Mouse (Mus musculus) urinary bladder, adult 2 months (tissue): Measurements from ENCODE around the gene Wdr24. TPM values are rescaled to one million over a fixed set of nuclear protein-coding genes. Genes with fewer than 3 reads are reported as not detected.

Experiments
- DNase-seq: peaks from one replicate; pipeline ENCODE4 v3.0.0; 2022; ENCODE audit warnings: low spot score
- polyA plus RNA-seq: library from polyadenylated mRNA; depleted of rRNA; stranded (reverse); fragments of >200 nt; gene quantifications from 2 replicates; pipeline ENCODE4 v1.2.3, GENCODE M21; 2012; rRNA removed

Wdr24 gene
- polyA plus RNA-seq, 1 experiment = 27.6 TPM

GRCm38 (mm10) chr17:25877741-25878610 is 54.5 kb downstream of the Wdr24 start:
- DNase-seq = no peak

Other genes starting within 250 kb of the Wdr24 start
- gene Lmf1, start 244.5 kb upstream of the Wdr24 start, polyA plus RNA-seq = 12.5 and 16.6 TPM in 2 replicates
- gene Gng13, start 106.5 kb upstream of the Wdr24 start, polyA plus RNA-seq = not detected in 2 replicates
- 2.2 TPM in 2 replicates for gene Chtf18, start 96.2 kb upstream of the Wdr24 start, polyA plus RNA-seq
- 16.2 and 21.7 TPM in 2 replicates for gene Rpusd1, start 96.0 kb upstream of the Wdr24 start, polyA plus RNA-seq
- gene Mslnl, start 87.6 kb upstream of the Wdr24 start, polyA plus RNA-seq = 0.73 and 1.1 TPM in 2 replicates
- 11.1 and 29.7 TPM in 2 replicates for gene Msln, start 69.2 kb upstream of the Wdr24 start, polyA plus RNA-seq
- gene Narfl, start 49.9 kb upstream of the Wdr24 start, polyA plus RNA-seq = 24.8 and 26.1 TPM in 2 replicates
- 47.5 and 66.1 TPM in 2 replicates for gene Haghl, start 38.0 kb upstream of the Wdr24 start, polyA plus RNA-seq
- 0.06 and 0.18 TPM in 2 replicates for gene Ccdc78, start 37.0 kb upstream of the Wdr24 start, polyA plus RNA-seq
- gene Fam173a, start 30.7 kb upstream of the Wdr24 start, polyA plus RNA-seq = 96.2 and 131 TPM in 2 replicates
- gene AC134908.4, start 28.0 kb upstream of the Wdr24 start, polyA plus RNA-seq = not detected in 2 replicates
- 15.4 and 16.5 TPM in 2 replicates for gene Metrn, start 26.5 kb upstream of the Wdr24 start, polyA plus RNA-seq
- gene Fbxl16, start 14.5 kb upstream of the Wdr24 start, polyA plus RNA-seq = 5.0 and 6.9 TPM in 2 replicates
- 55.9 and 60.7 TPM in 2 replicates for gene Jmjd8, start 5.2 kb downstream of the Wdr24 start, polyA plus RNA-seq
- gene Stub1, start 9.8 kb downstream of the Wdr24 start, polyA plus RNA-seq = 209 and 230 TPM in 2 replicates
- gene Rhbdl1, start 13.7 kb downstream of the Wdr24 start, polyA plus RNA-seq = 20.7 and 27.5 TPM in 2 replicates
- gene Gm20683, start 18.1 kb downstream of the Wdr24 start, polyA plus RNA-seq = 16.8 and 20.6 TPM in 2 replicates
- gene Rhot2, start 21.2 kb downstream of the Wdr24 start, polyA plus RNA-seq = 52.4 and 62.0 TPM in 2 replicates
- 12.0 and 14.4 TPM in 2 replicates for gene Wdr90, start 37.9 kb downstream of the Wdr24 start, polyA plus RNA-seq
- gene Mcrip2, start 45.1 kb downstream of the Wdr24 start, polyA plus RNA-seq = 11.0 and 13.6 TPM in 2 replicates
- gene Mettl26, start 51.4 kb downstream of the Wdr24 start, polyA plus RNA-seq = 61.0 and 67.8 TPM in 2 replicates
- 0.77 and 0.93 TPM in 2 replicates for gene Wfikkn1, start 57.2 kb downstream of the Wdr24 start, polyA plus RNA-seq
- 36.7 and 44.3 TPM in 2 replicates for gene Rab40c, start 96.1 kb downstream of the Wdr24 start, polyA plus RNA-seq
- gene Pigq, start 121.3 kb downstream of the Wdr24 start, polyA plus RNA-seq = 48.7 and 53.5 TPM in 2 replicates
- gene Nhlrc4, start 121.3 kb downstream of the Wdr24 start, polyA plus RNA-seq = 0.15 TPM in 1 of 2 replicates, not detected in the other
- 0.06 and 0.07 TPM in 2 replicates for gene A930017K11Rik, start 128.9 kb downstream of the Wdr24 start, polyA plus RNA-seq
- 30.1 and 32.4 TPM in 2 replicates for gene Capn15, start 162.2 kb downstream of the Wdr24 start, polyA plus RNA-seq
- gene Rab11fip3, start 245.9 kb downstream of the Wdr24 start, polyA plus RNA-seq = 21.2 and 28.6 TPM in 2 replicates